Mouse (Mus musculus): ENCODE results near the gene Cisd2. TPM values are rescaled to one million over a fixed set of nuclear protein-coding genes. Genes with fewer than 3 reads are reported as not detected.

Cisd2 gene
- polyA plus RNA-seq, 1 experiment from 2014 or later = 61.9 TPM

GRCm38 (mm10) chr3:135375836-135376235, 47.9 kb downstream of the Cisd2 start:
- H3K4me3 ChIP-seq (ENCODE audit: low read depth, low read length) = no peak overlapping the region
- H3K9ac ChIP-seq (replicated peaks; ENCODE audit: low read depth, low read length) = no peak overlapping the region
- H3K27me3 ChIP-seq (ENCODE audit: control insufficient read depth, insufficient read depth, low read length) = no peaks in the 10 kb centered on the region
- ATAC-seq (ENCODE audit: insufficient number of reproducible peaks, insufficient read depth, low FRiP score, low read depth) = no peak
- H3K4me1 ChIP-seq (ENCODE audit: control insufficient read depth, insufficient read depth, low read length) = no peaks in the 10 kb centered on the region
- no peaks in the 10 kb centered on the region for H3K9me3 ChIP-seq (ENCODE audit: control insufficient read depth, low read depth, low read length)
- no peak overlapping the region for H3K4me2 ChIP-seq (replicated peaks; ENCODE audit: low read depth, low read length)
- H3K27ac ChIP-seq (ENCODE audit: low read length) = no peak overlapping the region
- 71% methylated on average over 3 of the region's 3 CpGs for WGBS
- H3K36me3 ChIP-seq (ENCODE audit: control insufficient read depth, insufficient read depth, low read length) = no peaks in the 10 kb centered on the region

- Histone ChIP-seq H3K27me3 (ENCODE audit: control insufficient read depth, insufficient read depth, low read length) (no peaks in the 10 kb centered on the region), H3K4me3 (ENCODE audit: low read depth, low read length) (no peak overlapping the region), H3K4me1 (ENCODE audit: control insufficient read depth, insufficient read depth, low read length) (no peaks in the 10 kb centered on the region), H3K4me2 (replicated peaks; ENCODE audit: low read depth, low read length) (no peak overlapping the region), H3K9me3 (ENCODE audit: control insufficient read depth, low read depth, low read length) (no peaks in the 10 kb centered on the region), H3K36me3 (ENCODE audit: control insufficient read depth, insufficient read depth, low read length) (no peaks in the 10 kb centered on the region), H3K9ac (replicated peaks; ENCODE audit: low read depth, low read length) (no peak overlapping the region), H3K27ac (ENCODE audit: low read length) (no peak overlapping the region)
- no peak for ATAC-seq (ENCODE audit: insufficient number of reproducible peaks, insufficient read depth, low FRiP score, low read depth)
- 93% methylated on average over 4 of the region's 4 CpGs for WGBS
These were observed 66.3 kb downstream of the Cisd2 start for GRCm38 (mm10) chr3:135357394-135357793.

Other genes starting within 250 kb of the Cisd2 start
- gene Cenpe, start 211.4 kb downstream of the Cisd2 start, polyA plus RNA-seq (2014; fragmentation: Nextera tagmentation; extraction: Ambion mirVana) = 33.1 and 34.1 TPM in 2 replicates
- 5.8 and 6.3 TPM in 2 replicates for gene Bdh2, start 142.7 kb downstream of the Cisd2 start, polyA plus RNA-seq (2014; fragmentation: Nextera tagmentation; extraction: Ambion mirVana)
- 2.5 and 3.8 TPM in 2 replicates for gene Slc9b2, start 116.2 kb downstream of the Cisd2 start, polyA plus RNA-seq (2014; fragmentation: Nextera tagmentation; extraction: Ambion mirVana)
- gene Slc9b1, start 75.9 kb downstream of the Cisd2 start, polyA plus RNA-seq (2014; fragmentation: Nextera tagmentation; extraction: Ambion mirVana) = 0.93 TPM in 1 of 2 replicates, not detected in the other
- 519 and 542 TPM in 2 replicates for gene Ube2d3, start 14.2 kb upstream of the Cisd2 start, polyA plus RNA-seq (2014; fragmentation: Nextera tagmentation; extraction: Ambion mirVana)
- gene Manba, start 61.7 kb upstream of the Cisd2 start, polyA plus RNA-seq (2014; fragmentation: Nextera tagmentation; extraction: Ambion mirVana) = 14.0 and 14.6 TPM in 2 replicates

Measured in stomach, embryonic 14.5 days (tissue).